Mouse (Mus musculus): Measurements from ENCODE around the gene Chid1.
"Not testable (repeated sequence)": the region's sequence is repeated elsewhere in the genome, so short reads cannot be mapped to it uniquely, and the experiment has no call there.

The Chid1 gene

GRCm38 (mm10) chr7:141464603-141465201 is 75.0 kb downstream of the Chid1 start:
- no peak for DNase-seq (ENCODE audit: extremely low read depth, low read depth, low spot score)

GRCm38 (mm10) chr7:141463824-141464602 is 75.6 kb downstream of the Chid1 start:
- no peak for DNase-seq (ENCODE audit: extremely low read depth, low read depth, low spot score)

GRCm38 (mm10) chr7:141462333-141462821 is 77.3 kb downstream of the Chid1 start:
- peak; percentile 89 for DNase-seq (ENCODE audit: extremely low read depth, low read depth, low spot score)

- no peak for DNase-seq (ENCODE audit: extremely low read depth, low read depth, low spot score)
These were observed 77.9 kb downstream of the Chid1 start for GRCm38 (mm10) chr7:141461521-141462332.

GRCm38 (mm10) chr7:141460391-141461113 is 79.1 kb downstream of the Chid1 start, which contains the start of gene Cracr2b:
TSS of gene Cracr2b (plus strand) at chr7:141461094.
- DNase-seq (ENCODE audit: extremely low read depth, low read depth, low spot score): peak; percentile 97

GRCm38 (mm10) chr7:141460001-141460390 is 79.7 kb downstream of the Chid1 start:
- no peak for DNase-seq (ENCODE audit: extremely low read depth, low read depth, low spot score)

- no peak for DNase-seq (ENCODE audit: extremely low read depth, low read depth, low spot score)
These were observed 80.4 kb downstream of the Chid1 start for GRCm38 (mm10) chr7:141459301-141459711.

GRCm38 (mm10) chr7:141458661-141459060 is 81.0 kb downstream of the Chid1 start:
- DNase-seq (ENCODE audit: extremely low read depth, low read depth, low spot score): no peak

GRCm38 (mm10) chr7:141457986-141458660 is 81.5 kb downstream of the Chid1 start:
- DNase-seq (ENCODE audit: extremely low read depth, low read depth, low spot score): no peak

GRCm38 (mm10) chr7:141457236-141457635 is 82.4 kb downstream of the Chid1 start:
- no peak for DNase-seq (ENCODE audit: extremely low read depth, low read depth, low spot score)

- DNase-seq (ENCODE audit: extremely low read depth, low read depth, low spot score): no peak
These were observed 82.9 kb downstream of the Chid1 start for GRCm38 (mm10) chr7:141456739-141457138.

GRCm38 (mm10) chr7:141455610-141456314 is 83.9 kb downstream of the Chid1 start:
- no peak for DNase-seq (ENCODE audit: extremely low read depth, low read depth, low spot score)

- DNase-seq (ENCODE audit: extremely low read depth, low read depth, low spot score): no peak
These were observed 84.6 kb downstream of the Chid1 start, which contains the start of gene Pnpla2 for GRCm38 (mm10) chr7:141454967-141455551. TSS of gene Pnpla2 (plus strand) at chr7:141455198.

GRCm38 (mm10) chr7:141453636-141454035 is 86.0 kb downstream of the Chid1 start:
- no peak for DNase-seq (ENCODE audit: extremely low read depth, low read depth, low spot score)

GRCm38 (mm10) chr7:141451928-141452327 is 87.7 kb downstream of the Chid1 start:
- DNase-seq (ENCODE audit: extremely low read depth, low read depth, low spot score): no peak

GRCm38 (mm10) chr7:141447110-141447991 is 92.3 kb downstream of the Chid1 start, which contains the start of gene Rplp2:
TSS of gene Rplp2 (plus strand) at chr7:141447370.
- no peak for DNase-seq (ENCODE audit: extremely low read depth, low read depth, low spot score)

GRCm38 (mm10) chr7:141446374-141446773 is 93.3 kb downstream of the Chid1 start:
- DNase-seq (ENCODE audit: extremely low read depth, low read depth, low spot score): not testable (repeated sequence)

GRCm38 (mm10) chr7:141443828-141444237 is 95.8 kb downstream of the Chid1 start, which contains the start of gene Pidd1:
TSS of gene Pidd1 (minus strand) at chr7:141444025.
- no peak for DNase-seq (ENCODE audit: extremely low read depth, low read depth, low spot score)

Measured in fat pad, adult 2 months (tissue).